ENCODE assay signal across 25 mouse cellular contexts in the genomic region with DNA sequence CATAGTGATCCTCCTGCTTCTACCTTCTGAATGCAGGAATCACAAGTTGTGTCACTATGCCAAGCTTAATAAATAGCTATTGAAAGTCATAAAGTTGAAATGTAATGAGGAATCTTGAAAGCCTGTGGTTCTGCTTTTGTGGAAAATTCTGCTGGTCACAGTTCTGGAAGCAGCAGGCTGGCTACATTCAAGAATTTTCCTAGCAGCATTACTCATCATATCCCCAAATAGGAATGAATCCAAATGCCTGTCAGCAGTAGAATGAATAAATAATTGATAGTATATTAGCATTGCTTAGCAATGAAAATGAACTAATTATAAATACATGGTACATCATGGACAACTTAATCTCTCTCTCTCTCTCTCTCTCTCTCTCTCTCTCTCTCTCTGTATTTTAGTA. TPM values are rescaled to one million over a fixed set of nuclear protein-coding genes. Genes with fewer than 3 reads are reported as not detected.
DNase-seq lines count a peak whose midpoint lies in the region; ATAC-seq lines count a peak whose summit lies in the region.
"Had no signal": no experiment of that assay in that cellular context is flagged by ENCODE, and none has a peak within 500 bp of the region (broad histone marks: within the 10 kb centered on the region; RNA-seq: fewer than 3 reads in every experiment).

No protein-coding gene starts in this region.

- no peaks in the 10 kb centered on the region for H3K36me3 ChIP-seq in intestine, embryonic 16.5 days (ENCODE audit: control insufficient read depth, insufficient read depth, low read length)
- H3K36me3 ChIP-seq: embryonic facial prominence, embryonic 10.5 days; embryonic facial prominence, embryonic 12.5 days; forebrain, embryonic 10.5 days; forebrain, embryonic 12.5 days; G1E had no signal

- H3K4me2 ChIP-seq in intestine, embryonic 16.5 days (ENCODE audit: low read depth, low read length), result no peak overlapping the region
- H3K4me2 ChIP-seq: embryonic facial prominence, embryonic 12.5 days; forebrain, embryonic 12.5 days had no signal

- H3K4me1 ChIP-seq in intestine, embryonic 16.5 days (ENCODE audit: control insufficient read depth, insufficient read depth, low read length), result no peaks in the 10 kb centered on the region
- H3K4me1 ChIP-seq: embryonic facial prominence, embryonic 10.5 days; embryonic facial prominence, embryonic 12.5 days; forebrain, embryonic 10.5 days; forebrain, embryonic 12.5 days had no signal

- H3K27ac ChIP-seq in intestine, embryonic 16.5 days (ENCODE audit: low read length), result no peak overlapping the region
- H3K27ac ChIP-seq: embryonic facial prominence, embryonic 10.5 days; embryonic facial prominence, embryonic 12.5 days; forebrain, embryonic 10.5 days; forebrain, embryonic 12.5 days had no signal

- H3K4me3 ChIP-seq in intestine, embryonic 16.5 days (ENCODE audit: low read length), result no peak overlapping the region
- H3K4me3 ChIP-seq: embryonic facial prominence, embryonic 10.5 days; embryonic facial prominence, embryonic 12.5 days; forebrain, embryonic 10.5 days; forebrain, embryonic 12.5 days had no signal

- no peak for ATAC-seq in intestine, embryonic 16.5 days
- no peak for ATAC-seq in megakaryocyte, adult 5-6 weeks (ENCODE audit: poor library complexity, severe bottlenecking)
- ATAC-seq: activated CD4-positive, CD25-positive, alpha-beta regulatory T cell, adult 4 months; CD4-positive, CD25-positive, alpha-beta regulatory T cell, adult 4 months; forebrain, embryonic 14.5 days; forebrain, embryonic 16.5 days; Patski had no signal

- H3K9ac ChIP-seq in intestine, embryonic 16.5 days (ENCODE audit: low read depth, low read length), result no peak overlapping the region
- H3K9ac ChIP-seq: embryonic facial prominence, embryonic 12.5 days; forebrain, embryonic 12.5 days had no signal

- DNase-seq in 3T3-L1 (ENCODE audit: low read depth, low spot score), result peak; percentile 70
- peak; percentile 35 for DNase-seq in Muller cell, postnatal 12 days (ENCODE audit: inconsistent ontology term)
- DNase-seq in adipocyte (ENCODE audit: low spot score), result peak; percentile 21
- peak; percentile 6 for DNase-seq in fibroblast of lung, adult 2 months (ENCODE audit: low read depth)
- DNase-seq in testis, postnatal 14 days (ENCODE audit: low spot score), result no peak
- DNase-seq: adrenal gland, adult 8-10 months; adrenal gland, postnatal 14 days; B cell, adult 2 months; cerebellum, adult 11-12 months; cerebellum, adult 2 months; cerebellum, adult 9-10 months; cerebellum, postnatal 10 days; cerebellum, postnatal 25 days had no signal

- H3K27me3 ChIP-seq in intestine, embryonic 16.5 days (replicated peaks; ENCODE audit: control insufficient read depth, insufficient read depth, low read length), result no peaks in the 10 kb centered on the region
- H3K27me3 ChIP-seq: embryonic facial prominence, embryonic 12.5 days; forebrain, embryonic 12.5 days had no signal

- no peaks in the 10 kb centered on the region for H3K9me3 ChIP-seq in intestine, embryonic 16.5 days (ENCODE audit: control insufficient read depth, low read length)
- H3K9me3 ChIP-seq: embryonic facial prominence, embryonic 10.5 days; embryonic facial prominence, embryonic 12.5 days; forebrain, embryonic 10.5 days; forebrain, embryonic 12.5 days; G1E had no signal

RNA-seq across cellular contexts. Expression of gene Ube3a, which starts 35.7 kb away (rescaled TPM):
- 93.1 and 95.0 TPM in 2 replicates for polyA plus RNA-seq in intestine, embryonic 16.5 days (2015; fragmentation: Nextera tagmentation; extraction: Ambion mirVana)
- 37.9 and 46.5 TPM in 2 replicates for total RNA-seq in megakaryocyte, adult 5-6 weeks (2015)
- 51.1 and 80.3 TPM in 2 replicates for total RNA-seq in megakaryocyte, adult 5-6 weeks (2017)
